In genomic region chr4:154731345-154731744, GRCm38 (mm10) we compare ENCODE assay signal across 19 mouse cellular contexts.
DNase-seq lines count a peak whose midpoint lies in the region; ATAC-seq lines count a peak whose summit lies in the region.
"Had no signal": no experiment of that assay in that cellular context is flagged by ENCODE, and none has a peak within 500 bp of the region (broad histone marks: within the 10 kb centered on the region; RNA-seq: fewer than 3 reads in every experiment).

No protein-coding gene starts in this region.

- DNase-seq in liver: peak; percentile 2
- peak; percentile 33 for DNase-seq in ZHBTc4 (ENCODE audit: low read depth, low spot score)
- DNase-seq in thymus, postnatal 36 days: no peak
- no peak for DNase-seq in kidney, postnatal 4 days
- DNase-seq: adrenal gland, adult 8-10 months; B cell, adult 2 months; cerebellum, adult 11 months; cerebellum, postnatal 14 days; kidney, postnatal 14 days; left cerebral cortex, postnatal 4 days; liver, postnatal 0 days; lung, postnatal 10 days; thymus, postnatal 25 days had no signal

- H3K4me2 ChIP-seq in liver, embryonic 12.5 days: no peak overlapping the region
- peak overlapping the region; percentile 35 for H3K4me2 ChIP-seq in limb, embryonic 12.5 days
- peak overlapping the region; percentile 20 for H3K4me2 ChIP-seq in neural tube, embryonic 15.5 days
- H3K4me2 ChIP-seq: heart, embryonic 15.5 days had no signal

- no peak for ATAC-seq in liver, embryonic 12.5 days
- peak; percentile 57 for ATAC-seq in limb, embryonic 12.5 days (ENCODE audit: insufficient number of reproducible peaks, insufficient read depth, low FRiP score, low TSS enrichment, low read depth)
- no peak for ATAC-seq in neural tube, embryonic 15.5 days (ENCODE audit: low FRiP score)
- ATAC-seq: liver, postnatal 0 days; midbrain, embryonic 16.5 days had no signal

- no peaks in the 10 kb centered on the region for H3K36me3 ChIP-seq in liver, embryonic 12.5 days
- H3K36me3 ChIP-seq in limb, embryonic 12.5 days: no peaks in the 10 kb centered on the region
- H3K36me3 ChIP-seq in neural tube, embryonic 15.5 days: no peaks in the 10 kb centered on the region
- H3K36me3 ChIP-seq: forebrain, embryonic 10.5 days; heart, embryonic 15.5 days had no signal

- no peak overlapping the region for H3K27ac ChIP-seq in liver, embryonic 12.5 days
- peak overlapping the region; percentile 87 for H3K27ac ChIP-seq in limb, embryonic 12.5 days
- 0 out of 2 replicates have a peak overlapping the region, but pooled peaks have one; percentile 38 for H3K27ac ChIP-seq in neural tube, embryonic 15.5 days (replicated peaks)
- H3K27ac ChIP-seq: forebrain, embryonic 10.5 days; heart, embryonic 15.5 days had no signal

- no peak overlapping the region for H3K4me3 ChIP-seq in liver, embryonic 12.5 days
- no peak overlapping the region for H3K4me3 ChIP-seq in limb, embryonic 12.5 days (replicated peaks)
- no peak overlapping the region for H3K4me3 ChIP-seq in neural tube, embryonic 15.5 days (replicated peaks)
- H3K4me3 ChIP-seq: forebrain, embryonic 10.5 days; heart, embryonic 15.5 days had no signal

- no peaks in the 10 kb centered on the region for H3K9me3 ChIP-seq in liver, embryonic 12.5 days (replicated peaks)
- H3K9me3 ChIP-seq in limb, embryonic 12.5 days: no peaks in the 10 kb centered on the region
- H3K9me3 ChIP-seq in neural tube, embryonic 15.5 days (replicated peaks): no peaks in the 10 kb centered on the region
- H3K9me3 ChIP-seq: forebrain, embryonic 10.5 days; heart, embryonic 15.5 days had no signal

- H3K27me3 ChIP-seq in liver, embryonic 12.5 days (replicated peaks): 0 out of 2 replicates have a peak, but pooled peaks cover 2% of the 10 kb centered on the region
- H3K27me3 ChIP-seq in limb, embryonic 12.5 days: no peaks in the 10 kb centered on the region
- H3K27me3 ChIP-seq in neural tube, embryonic 15.5 days (replicated peaks): 0 out of 2 replicates have a peak, but pooled peaks cover 3% of the 10 kb centered on the region

- H3K9ac ChIP-seq in liver, embryonic 12.5 days: no peak overlapping the region
- no peak overlapping the region for H3K9ac ChIP-seq in limb, embryonic 12.5 days (replicated peaks)
- no peak overlapping the region for H3K9ac ChIP-seq in neural tube, embryonic 15.5 days (replicated peaks)
- H3K9ac ChIP-seq: heart, embryonic 15.5 days; liver, postnatal 0 days had no signal

- H3K4me1 ChIP-seq in liver, embryonic 12.5 days: peaks cover 4% of the 10 kb centered on the region; the same call in 1 of the 2 replicates
- peaks cover 83% of the 10 kb centered on the region for H3K4me1 ChIP-seq in limb, embryonic 12.5 days (replicated peaks)
- peaks cover 7% of the 10 kb centered on the region for H3K4me1 ChIP-seq in neural tube, embryonic 15.5 days

- 65% methylated on average over 15 of the region's 15 CpGs for WGBS in liver, embryonic 12.5 days (ENCODE audit: insufficient replicate concordance)
- 7% methylated on average over 15 of the region's 15 CpGs for WGBS in limb, embryonic 12.5 days
- 40% methylated on average over 15 of the region's 15 CpGs for WGBS in neural tube, embryonic 15.5 days

Comparison
In these comparisons a context has a peak if more than half of its experiments do, and no peak if none do; other contexts are left out.
1. DNase-seq: peak in liver (single experiment) and ZHBTc4 (single experiment); none in thymus, postnatal 36 days (0 of 2) and kidney, postnatal 4 days (0 of 2).